Mouse (Mus musculus): ENCODE results near the gene Slc38a10.

DNA sequence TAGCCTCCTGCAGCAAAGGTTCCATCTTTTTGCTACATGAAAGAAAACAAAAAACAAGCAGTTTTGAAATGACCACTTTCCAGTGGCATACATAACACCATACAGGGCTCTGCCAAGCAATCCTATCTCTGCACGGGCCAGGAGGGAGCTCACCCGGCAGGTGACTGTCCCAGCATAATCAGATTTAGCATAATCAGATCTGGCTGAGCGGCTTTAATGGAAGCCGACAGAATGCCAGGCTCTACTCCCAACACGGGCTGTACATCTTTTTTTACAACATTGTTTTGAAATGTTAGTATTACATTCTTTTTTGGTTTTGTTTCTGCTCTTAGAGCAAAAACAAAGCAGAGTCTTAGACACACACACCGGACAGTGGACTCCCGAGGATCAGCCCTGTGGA lies 21.9 kb downstream of the Slc38a10 start:
- no peak for TF ChIP-seq POLR2A (IDR thresholded peaks at IDR 0.05; ENCODE audit: low read depth, low read length)
- no peak for TF ChIP-seq CTCF (IDR thresholded peaks at IDR 0.05; ENCODE audit: extremely low read depth, insufficient read depth, insufficient read length, insufficient replicate concordance)
